Mouse (Mus musculus) fat pad, adult 2 months (tissue): Measurements from ENCODE around the gene Alkbh5.

Experiments
- DNase-seq: peaks from one replicate; pipeline ENCODE4 v3.0.0-alpha.2; 2011; ENCODE audit warnings: low read depth, low spot score; ENCODE audit errors: extremely low read depth

The Alkbh5 gene

GRCm38 (mm10) chr11:60536180-60536858 lies at the start of gene Alkbh5:
Gene Alkbh5, plus strand, starts transcription at chr11:60536381.
- DNase-seq, result no peak

GRCm38 (mm10) chr11:60492726-60493125 lies 43.5 kb upstream of the Alkbh5 start:
- DNase-seq, result no peak

- DNase-seq, result no peak
Observed at GRCm38 (mm10) chr11:60495692-60496091, 40.5 kb upstream of the Alkbh5 start.

- no peak for DNase-seq
Observed at GRCm38 (mm10) chr11:60507281-60507680, 28.9 kb upstream of the Alkbh5 start.

GRCm38 (mm10) chr11:60508950-60509349 lies 27.2 kb upstream of the Alkbh5 start:
- DNase-seq, result no peak

- no peak for DNase-seq
Observed at GRCm38 (mm10) chr11:60509500-60509899, 26.7 kb upstream of the Alkbh5 start.

- DNase-seq, result no peak
Observed at GRCm38 (mm10) chr11:60511893-60512292, 24.3 kb upstream of the Alkbh5 start.

- DNase-seq, result no peak
Observed at GRCm38 (mm10) chr11:60512520-60512919, 23.7 kb upstream of the Alkbh5 start.

GRCm38 (mm10) chr11:60514941-60515340 lies 21.2 kb upstream of the Alkbh5 start:
- DNase-seq, result no peak

GRCm38 (mm10) chr11:60518305-60518704 lies 17.9 kb upstream of the Alkbh5 start:
- no peak for DNase-seq

GRCm38 (mm10) chr11:60522027-60522426 lies 14.2 kb upstream of the Alkbh5 start:
- DNase-seq, result no peak

GRCm38 (mm10) chr11:60522661-60523365 lies 13.4 kb upstream of the Alkbh5 start:
- no peak for DNase-seq

GRCm38 (mm10) chr11:60526461-60526860 lies 9.7 kb upstream of the Alkbh5 start:
- DNase-seq, result no peak

GRCm38 (mm10) chr11:60535676-60536075 lies 505 bp upstream of the Alkbh5 start:
- no peak for DNase-seq

GRCm38 (mm10) chr11:60536859-60537467 lies 782 bp downstream of the Alkbh5 start:
- DNase-seq, result no peak

GRCm38 (mm10) chr11:60537468-60538347 lies 1.5 kb downstream of the Alkbh5 start:
- peak; percentile 92 for DNase-seq

- no peak for DNase-seq
Observed at GRCm38 (mm10) chr11:60538371-60539281, 2.4 kb downstream of the Alkbh5 start.

GRCm38 (mm10) chr11:60539540-60539939 lies 3.4 kb downstream of the Alkbh5 start:
- DNase-seq, result no peak

- no peak for DNase-seq
Observed at GRCm38 (mm10) chr11:60540002-60540610, 3.9 kb downstream of the Alkbh5 start.

GRCm38 (mm10) chr11:60540761-60541160 lies 4.6 kb downstream of the Alkbh5 start:
- peak; percentile 71 for DNase-seq
